Mouse (Mus musculus) hindbrain, embryonic 10.5 days (tissue): ENCODE measurements at regions not wholly inside any gene's neighbourhood (a gene's known extent, or its start where the extent isn't known, plus 50 kb on each side); places are given as distances from the start of the nearest gene placed in this dataset.

Source experiments
- DNase-seq: peaks from one replicate; pipeline ENCODE4 v3.0.0-alpha.2; 2017; ENCODE audit warnings: low spot score
- H3K27ac ChIP-seq: fragments of 300-500 bp; sonication (generic); 2 replicates; pipeline ENCODE4 v1.5.1; 2016; ENCODE audit warnings: mild to moderate bottlenecking, moderate library complexity
- H3K27me3 ChIP-seq: fragments of 300-500 bp; sonication (generic); 2 replicates; pipeline ENCODE4 v1.6.1; 2016; ENCODE audit warnings: mild to moderate bottlenecking; ENCODE audit not compliant: poor library complexity, insufficient read depth, severe bottlenecking
- H3K36me3 ChIP-seq: fragments of 300-500 bp; sonication (generic); 2 replicates; pipeline ENCODE4 v1.6.1; 2016; ENCODE audit warnings: mild to moderate bottlenecking, moderate library complexity
- H3K4me1 ChIP-seq: fragments of 300-500 bp; sonication (generic); replicated peaks from 2 replicates; pipeline ENCODE4 v1.6.1; 2016; ENCODE audit warnings: mild to moderate bottlenecking
- H3K4me3 ChIP-seq: fragments of 300-500 bp; sonication (generic); 2 replicates; pipeline ENCODE4 v1.5.1; 2016; ENCODE audit warnings: mild to moderate bottlenecking, moderate library complexity
- H3K9me3 ChIP-seq: fragments of 300-500 bp; sonication (generic); 2 replicates; pipeline ENCODE4 v1.6.1; 2016; ENCODE audit warnings: mild to moderate bottlenecking, moderate library complexity
- WGBS: fragments of 180-500 bp; shearing (Covaris S2); methylation state at CpG from one replicate; pipeline ENCODE4 v1.1.7; 2016; 5-methylcytosine and 5-hydroxymethylcytosine counted together

- no peaks in the 10 kb centered on the region; the same call in 1 of the 2 replicates for H3K27me3 ChIP-seq
- WGBS = 37% methylated on average over 3 of the region's 3 CpGs
- no peaks in the 10 kb centered on the region for H3K36me3 ChIP-seq
- H3K4me3 ChIP-seq = no peak overlapping the region
- H3K27ac ChIP-seq = no peak overlapping the region
- H3K4me1 ChIP-seq = peaks cover 17% of the 10 kb centered on the region
- DNase-seq = peak; percentile 20
- H3K9me3 ChIP-seq = no peaks in the 10 kb centered on the region
Measured at GRCm38 (mm10) chr4:31627053-31627452, 336.8 kb upstream of the Map3k7 start.

DNA sequence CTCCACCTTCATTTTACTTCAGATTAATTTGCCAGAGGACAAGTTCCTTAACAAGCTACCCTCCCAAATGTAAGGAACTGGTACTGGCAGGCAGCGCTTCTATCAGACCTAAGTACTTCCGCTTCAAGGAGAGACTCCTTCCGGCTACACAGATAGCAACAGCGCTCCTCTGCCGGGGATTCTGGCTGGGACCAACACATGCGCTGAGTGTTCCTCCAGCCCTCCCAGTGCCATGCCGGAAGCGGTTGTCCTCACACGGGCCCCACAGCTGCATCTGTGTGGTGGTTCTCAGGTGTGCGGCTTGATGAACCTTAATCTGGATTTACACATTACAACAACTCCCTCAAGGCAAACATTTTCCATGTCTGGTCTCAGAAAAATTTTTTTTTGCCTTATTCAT is 336.1 kb upstream of the Map3k7 start:
- Histone ChIP-seq H3K4me1 (peaks cover 17% of the 10 kb centered on the region), H3K9me3 (no peaks in the 10 kb centered on the region), H3K27me3 (no peaks in the 10 kb centered on the region; the same call in 1 of the 2 replicates), H3K27ac (no peak overlapping the region), H3K4me3 (no peak overlapping the region), H3K36me3 (no peaks in the 10 kb centered on the region)
- 92% methylated on average over 10 of the region's 10 CpGs for WGBS
- no peak for DNase-seq

- Histone ChIP-seq H3K9me3 (peaks cover 3% of the 10 kb centered on the region; the same call in 1 of the 2 replicates), H3K27me3 (no peaks in the 10 kb centered on the region), H3K36me3 (no peaks in the 10 kb centered on the region), H3K27ac (no peak overlapping the region), H3K4me1 (peaks cover 9% of the 10 kb centered on the region), H3K4me3 (no peak overlapping the region)
- no peak for DNase-seq
- WGBS = 88% methylated on average over 6 of the region's 6 CpGs
Measured at GRCm38 (mm10) chr4:31638564-31638963, 325.3 kb upstream of the Map3k7 start.

- DNase-seq = no peak
- H3K4me3 ChIP-seq = no peak overlapping the region
- no peaks in the 10 kb centered on the region for H3K36me3 ChIP-seq
- H3K27ac ChIP-seq = no peak overlapping the region
- peaks cover 9% of the 10 kb centered on the region for H3K4me1 ChIP-seq
- H3K27me3 ChIP-seq = no peaks in the 10 kb centered on the region
- 71% methylated on average over 9 of the region's 9 CpGs for WGBS
- no peaks in the 10 kb centered on the region for H3K9me3 ChIP-seq
Measured at GRCm38 (mm10) chr4:31642161-31642560, 321.7 kb upstream of the Map3k7 start.

GRCm38 (mm10) chr4:31642593-31643290 is 321.2 kb upstream of the Map3k7 start:
- no peak for DNase-seq
- Histone ChIP-seq H3K4me1 (peaks cover 9% of the 10 kb centered on the region), H3K4me3 (no peak overlapping the region), H3K36me3 (no peaks in the 10 kb centered on the region), H3K27me3 (no peaks in the 10 kb centered on the region), H3K9me3 (no peaks in the 10 kb centered on the region), H3K27ac (no peak overlapping the region)
- WGBS = 72% methylated on average over 10 of the region's 10 CpGs

GRCm38 (mm10) chr4:31648631-31649368 is 315.1 kb upstream of the Map3k7 start:
- WGBS = 88% methylated on average over 8 of the region's 8 CpGs

DNA sequence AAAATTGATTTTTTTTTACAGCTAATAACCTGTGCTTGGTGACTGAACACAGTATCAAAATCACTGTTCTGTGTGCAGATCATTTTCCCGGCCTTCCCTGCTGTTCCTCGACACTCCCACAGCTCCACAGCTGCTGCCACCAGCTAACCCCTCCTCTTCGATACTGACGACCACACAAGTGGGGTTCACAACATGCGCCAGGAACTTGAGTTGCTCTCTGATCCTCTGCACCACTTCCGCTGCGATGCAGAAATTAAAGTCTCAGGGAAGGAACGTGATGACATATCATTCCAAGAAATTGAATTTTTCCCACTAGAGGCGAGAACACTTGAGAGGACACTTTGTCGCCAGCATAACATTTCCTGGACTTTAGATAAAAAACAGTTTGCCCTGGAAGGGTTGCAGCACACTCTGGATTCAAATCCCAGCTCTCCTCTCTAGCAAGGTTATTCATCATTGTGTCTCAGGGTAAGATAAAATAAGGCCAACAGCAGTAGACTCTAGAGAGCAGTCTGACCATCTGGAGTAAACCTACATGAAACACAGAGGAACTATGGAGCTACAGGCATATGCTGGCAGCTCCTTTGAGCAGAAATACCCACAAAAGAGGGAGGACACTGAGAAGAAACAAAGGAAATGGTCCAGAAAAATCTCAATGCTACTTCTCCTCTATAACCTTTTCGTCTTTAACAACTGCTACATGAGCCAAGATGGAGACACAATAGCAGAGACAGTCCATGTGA is 308.4 kb upstream of the Map3k7 start:
- Histone ChIP-seq H3K4me1 (no peaks in the 10 kb centered on the region), H3K9me3 (no peaks in the 10 kb centered on the region), H3K36me3 (no peaks in the 10 kb centered on the region), H3K27me3 (no peaks in the 10 kb centered on the region), H3K4me3 (no peak overlapping the region), H3K27ac (no peak overlapping the region)
- no peak for DNase-seq
- WGBS = 76% methylated on average over 11 of the region's 11 CpGs

More at GRCm38 (mm10) chr4:31648631-31649368, 315.1 kb upstream of the Map3k7 start:
- no peak overlapping the region for H3K4me3 ChIP-seq
- H3K27me3 ChIP-seq = no peaks in the 10 kb centered on the region
- H3K9me3 ChIP-seq = no peaks in the 10 kb centered on the region
- no peaks in the 10 kb centered on the region for H3K4me1 ChIP-seq
- H3K36me3 ChIP-seq = no peaks in the 10 kb centered on the region
- no peak for DNase-seq
- no peak overlapping the region for H3K27ac ChIP-seq

GRCm38 (mm10) chr4:31656111-31656510 is 307.8 kb upstream of the Map3k7 start:
- DNase-seq = no peak
- 93% methylated on average over 8 of the region's 8 CpGs for WGBS
- Histone ChIP-seq H3K9me3 (no peaks in the 10 kb centered on the region), H3K36me3 (no peaks in the 10 kb centered on the region), H3K27me3 (no peaks in the 10 kb centered on the region), H3K4me1 (0 out of 2 replicates have a peak, but pooled peaks cover 5% of the 10 kb centered on the region), H3K27ac (no peak overlapping the region), H3K4me3 (no peak overlapping the region)

DNA sequence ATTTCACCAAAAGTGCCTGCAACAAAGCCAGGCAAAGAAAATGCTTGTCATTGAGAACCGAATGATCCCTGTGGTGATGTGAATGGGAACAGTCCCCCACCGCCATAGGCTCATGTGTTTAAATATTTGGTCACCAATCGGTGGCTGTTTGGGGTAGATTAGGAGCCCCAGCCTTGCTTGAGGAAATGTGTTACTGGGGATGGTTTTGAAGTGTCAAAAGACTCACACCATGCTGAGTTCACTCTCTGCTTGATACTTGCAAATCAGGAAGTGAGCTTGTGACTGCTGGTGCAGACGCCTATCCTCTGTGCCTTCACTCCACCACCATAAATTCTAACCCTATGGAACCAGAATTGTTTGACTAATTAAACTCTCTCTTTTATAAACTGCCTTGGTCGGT is 305.1 kb upstream of the Map3k7 start:
- H3K9me3 ChIP-seq = no peaks in the 10 kb centered on the region
- 70% methylated on average over 5 of the region's 5 CpGs for WGBS
- H3K4me3 ChIP-seq = no peak overlapping the region
- no peak for DNase-seq
- H3K27me3 ChIP-seq = no peaks in the 10 kb centered on the region
- 0 out of 2 replicates have a peak, but pooled peaks cover 10% of the 10 kb centered on the region for H3K4me1 ChIP-seq
- no peaks in the 10 kb centered on the region for H3K36me3 ChIP-seq
- no peak overlapping the region for H3K27ac ChIP-seq

- no peak for DNase-seq
- 36% methylated on average over 4 of the region's 4 CpGs for WGBS
- no peaks in the 10 kb centered on the region for H3K27me3 ChIP-seq
- H3K36me3 ChIP-seq = no peaks in the 10 kb centered on the region
- 0 out of 2 replicates have a peak, but pooled peaks cover 10% of the 10 kb centered on the region for H3K4me1 ChIP-seq
- H3K9me3 ChIP-seq = no peaks in the 10 kb centered on the region
- no peak overlapping the region for H3K27ac ChIP-seq
- no peak overlapping the region for H3K4me3 ChIP-seq
Measured at GRCm38 (mm10) chr4:31660896-31661295, 303.0 kb upstream of the Map3k7 start.

DNA sequence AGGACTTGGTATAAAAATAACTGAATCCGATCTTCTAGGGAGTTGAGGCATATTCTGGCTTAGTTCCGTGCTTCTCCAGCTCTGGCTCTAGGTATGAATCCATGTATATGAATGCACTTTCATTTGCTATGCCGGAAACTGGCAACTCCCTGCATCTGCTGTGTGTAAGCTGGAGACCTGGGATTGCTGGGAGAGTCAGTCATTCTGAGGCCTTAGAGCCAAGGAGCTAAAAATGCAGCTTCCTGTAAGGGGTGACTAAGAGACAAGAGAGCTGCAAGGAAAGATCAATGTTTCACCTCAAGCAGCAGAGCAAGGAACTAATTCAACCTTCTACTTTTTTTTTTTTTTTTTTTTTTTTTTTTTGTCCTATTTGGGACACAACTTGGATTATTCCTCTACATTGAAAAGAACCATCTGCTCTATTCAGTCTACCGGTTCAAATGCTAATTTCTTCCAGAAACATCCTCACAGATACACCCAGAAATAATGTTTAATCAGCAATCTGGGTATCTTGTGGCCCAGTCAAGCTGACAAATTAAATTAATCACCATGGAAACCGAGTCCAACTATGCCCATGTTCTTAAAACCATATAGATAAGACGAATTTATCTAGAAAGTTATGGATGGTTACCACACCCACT is 292.2 kb upstream of the Map3k7 start:
- H3K27ac ChIP-seq = no peak overlapping the region
- H3K27me3 ChIP-seq = no peaks in the 10 kb centered on the region
- 76% methylated on average over 6 of the region's 6 CpGs for WGBS
- no peaks in the 10 kb centered on the region for H3K36me3 ChIP-seq
- H3K4me1 ChIP-seq = 0 out of 2 replicates have a peak, but pooled peaks cover 5% of the 10 kb centered on the region
- H3K9me3 ChIP-seq = no peaks in the 10 kb centered on the region
- no peak for DNase-seq
- H3K4me3 ChIP-seq = no peak overlapping the region

DNA sequence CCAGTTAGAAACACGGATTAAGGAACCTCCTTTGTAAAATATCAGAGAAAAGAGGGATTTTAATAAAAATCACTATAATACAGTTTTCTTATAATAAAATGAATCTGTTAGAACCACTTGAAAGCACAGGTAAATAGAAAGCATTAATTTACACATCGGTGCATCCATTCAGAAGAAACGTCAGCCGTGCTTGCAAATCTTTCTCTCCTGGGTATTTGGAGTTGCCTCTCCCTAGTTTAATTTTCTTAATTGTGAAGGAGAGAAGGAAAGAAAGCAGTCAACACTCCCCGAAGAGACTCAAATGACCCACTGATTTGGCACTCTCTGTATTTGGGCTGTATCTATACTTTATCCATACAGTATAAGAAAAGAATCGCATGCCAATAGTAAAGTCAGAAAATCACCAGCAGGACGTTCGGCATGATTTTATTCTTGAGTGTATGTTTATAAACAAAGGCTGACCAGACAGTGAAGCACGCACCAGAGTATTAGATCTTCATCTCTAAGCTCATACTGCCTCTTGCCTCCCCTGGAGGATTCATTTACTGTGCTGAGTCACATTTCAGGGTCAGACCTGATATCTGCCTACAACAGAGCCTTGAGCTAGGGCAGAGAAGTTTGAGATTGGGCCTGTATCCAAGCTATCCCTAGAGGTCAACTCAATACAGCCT is 291.6 kb upstream of the Map3k7 start:
- Histone ChIP-seq H3K27me3 (no peaks in the 10 kb centered on the region), H3K4me1 (0 out of 2 replicates have a peak, but pooled peaks cover 5% of the 10 kb centered on the region), H3K4me3 (no peak overlapping the region), H3K9me3 (no peaks in the 10 kb centered on the region), H3K27ac (no peak overlapping the region), H3K36me3 (no peaks in the 10 kb centered on the region)
- WGBS = 81% methylated on average over 9 of the region's 9 CpGs
- no peak for DNase-seq
